Mouse (Mus musculus): ENCODE results near the gene Gne.

The Gne gene

GRCm38 (mm10) chr4:44083945-44084344, at the start of gene Gne:
Gene Gne, minus strand, starts transcription at chr4:44084177.
- DNase-seq (ENCODE audit: low read depth), result no peak

- DNase-seq (ENCODE audit: low read depth), result peak; percentile 48
These were observed 42.8 kb upstream of the Gne start for GRCm38 (mm10) chr4:44126805-44127204.

- DNase-seq (ENCODE audit: low read depth), result peak; percentile 79
These were observed 35.6 kb upstream of the Gne start for GRCm38 (mm10) chr4:44119410-44120201.

- DNase-seq (ENCODE audit: low read depth), result no peak
These were observed 31.1 kb upstream of the Gne start for GRCm38 (mm10) chr4:44115046-44115445.

GRCm38 (mm10) chr4:44113393-44114138, 29.6 kb upstream of the Gne start:
- peak; percentile 53 for DNase-seq (ENCODE audit: low read depth)

- DNase-seq (ENCODE audit: low read depth), result no peak
These were observed 28.8 kb upstream of the Gne start for GRCm38 (mm10) chr4:44112741-44113140.

GRCm38 (mm10) chr4:44110771-44111170, 26.8 kb upstream of the Gne start:
- no peak for DNase-seq (ENCODE audit: low read depth)

- no peak for DNase-seq (ENCODE audit: low read depth)
These were observed 24.3 kb upstream of the Gne start for GRCm38 (mm10) chr4:44108297-44108696.

GRCm38 (mm10) chr4:44107339-44107738, 23.4 kb upstream of the Gne start:
- DNase-seq (ENCODE audit: low read depth), result peak; percentile 32

- DNase-seq (ENCODE audit: low read depth), result peak; percentile 62
These were observed 22.4 kb upstream of the Gne start for GRCm38 (mm10) chr4:44106297-44106821.

- DNase-seq (ENCODE audit: low read depth), result no peak
These were observed 20.4 kb upstream of the Gne start for GRCm38 (mm10) chr4:44104195-44104917.

- DNase-seq (ENCODE audit: low read depth), result peak; percentile 38
These were observed 19.6 kb upstream of the Gne start for GRCm38 (mm10) chr4:44103620-44104019.

GRCm38 (mm10) chr4:44097576-44098335, 13.8 kb upstream of the Gne start:
- DNase-seq (ENCODE audit: low read depth), result peak; percentile 63

GRCm38 (mm10) chr4:44094475-44094874, 10.5 kb upstream of the Gne start:
- DNase-seq (ENCODE audit: low read depth), result no peak

GRCm38 (mm10) chr4:44092359-44092758, 8.4 kb upstream of the Gne start:
- DNase-seq (ENCODE audit: low read depth), result no peak

GRCm38 (mm10) chr4:44085566-44085965, 1.6 kb upstream of the Gne start:
- no peak for DNase-seq (ENCODE audit: low read depth)

- DNase-seq (ENCODE audit: low read depth), result no peak
These were observed 787 bp upstream of the Gne start for GRCm38 (mm10) chr4:44084602-44085325.

GRCm38 (mm10) chr4:44078358-44078933, 5.5 kb downstream of the Gne start:
- no peak for DNase-seq (ENCODE audit: low read depth)

- no peak for DNase-seq (ENCODE audit: low read depth)
These were observed 9.6 kb downstream of the Gne start for GRCm38 (mm10) chr4:44074422-44074821.

- no peak for DNase-seq (ENCODE audit: low read depth)
These were observed 10.2 kb downstream of the Gne start for GRCm38 (mm10) chr4:44073799-44074198.
